Mouse (Mus musculus) liver, adult 2 months (tissue): Measurements from ENCODE around the gene Rps6kb2.

Experiments
- CTCF ChIP-seq: fragments of 200-500 bp; IDR thresholded peaks from 2 replicates; pipeline ENCODE4 v1.5.1; 2011; ENCODE audit warnings: low read depth, low read length, control low read depth
- POLR2A ChIP-seq: fragments of 200-500 bp; IDR thresholded peaks from 2 replicates; pipeline ENCODE4 v1.6.1; 2011; ENCODE audit warnings: low read length, control low read depth; ENCODE audit not compliant: insufficient read depth; ENCODE audit errors: extremely low read depth

DNA sequence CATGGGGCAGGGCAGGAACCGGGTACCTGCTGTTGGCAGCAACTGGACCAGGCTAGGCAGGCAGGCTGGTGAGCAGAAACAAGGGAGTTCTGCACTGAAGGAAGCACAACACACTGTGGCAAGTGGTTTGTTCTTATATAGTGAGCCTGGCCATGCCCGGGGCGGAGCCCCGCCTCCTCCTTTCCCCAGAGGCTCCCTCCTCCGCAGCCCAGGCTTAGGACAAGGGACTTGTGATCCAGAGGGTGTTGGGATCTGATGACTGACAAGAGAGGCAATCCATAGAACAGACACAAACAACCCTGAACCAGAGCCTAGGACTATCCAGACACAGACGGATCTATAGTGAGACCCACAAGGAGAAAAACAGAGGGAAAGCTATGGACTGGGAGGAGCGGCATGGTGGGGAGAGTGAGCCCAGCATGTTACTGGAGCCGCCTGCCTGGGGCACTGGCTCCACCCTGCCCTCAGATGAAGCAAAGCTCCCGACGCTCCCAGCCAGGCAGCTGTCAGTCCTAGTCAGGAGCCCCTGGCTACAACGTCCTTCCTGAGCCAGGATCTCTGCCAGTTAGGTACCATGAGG is 12.3 kb upstream of the Rps6kb2 start, which contains the start of gene Carns1:
- TF ChIP-seq POLR2A (no peak), CTCF (no peak)
